ENCODE assay signal across 11 mouse cellular contexts in genomic region chr10:122869865-122870503, GRCm38 (mm10).
DNase-seq lines count a peak whose midpoint lies in the region; ATAC-seq lines count a peak whose summit lies in the region.
"Had no signal": no experiment of that assay in that cellular context is flagged by ENCODE, and none has a peak within 500 bp of the region (broad histone marks: within the 10 kb centered on the region; RNA-seq: fewer than 3 reads in every experiment).

No protein-coding gene starts in this region.

- no peaks in the 10 kb centered on the region for H3K9me3 ChIP-seq in heart, embryonic 16.5 days (replicated peaks; ENCODE audit: control insufficient read depth, low read length)
- no peaks in the 10 kb centered on the region for H3K9me3 ChIP-seq in lung, embryonic 16.5 days (ENCODE audit: control insufficient read depth, low read length)
- H3K9me3 ChIP-seq: liver, embryonic 13.5 days had no signal

- H3K27me3 ChIP-seq in heart, embryonic 16.5 days (ENCODE audit: control insufficient read depth, insufficient read depth, low read length): no peaks in the 10 kb centered on the region
- H3K27me3 ChIP-seq in lung, embryonic 16.5 days (ENCODE audit: control insufficient read depth, insufficient read depth, low read depth, low read length): no peaks in the 10 kb centered on the region
- H3K27me3 ChIP-seq: liver, embryonic 13.5 days had no signal

- H3K4me3 ChIP-seq in heart, embryonic 16.5 days (ENCODE audit: low read length): no peak overlapping the region
- no peak overlapping the region for H3K4me3 ChIP-seq in lung, embryonic 16.5 days (ENCODE audit: low read length)
- H3K4me3 ChIP-seq: liver, embryonic 13.5 days had no signal

- H3K9ac ChIP-seq in heart, embryonic 16.5 days (ENCODE audit: low read length): no peak overlapping the region
- H3K9ac ChIP-seq in lung, embryonic 16.5 days (ENCODE audit: low read length): no peak overlapping the region; the same call in 1 of the 2 replicates
- H3K9ac ChIP-seq: liver, embryonic 13.5 days had no signal

- peak overlapping the region; percentile 51 for H3K27ac ChIP-seq in heart, embryonic 16.5 days (ENCODE audit: low read length)
- peak overlapping the region; percentile 93 for H3K27ac ChIP-seq in lung, embryonic 16.5 days (ENCODE audit: low read length)
- H3K27ac ChIP-seq: liver, embryonic 13.5 days had no signal

- WGBS in heart, embryonic 16.5 days: 39% methylated on average over 8 of the region's 8 CpGs
- 11% methylated on average over 8 of the region's 8 CpGs for WGBS in lung, embryonic 16.5 days

- H3K36me3 ChIP-seq in heart, embryonic 16.5 days (ENCODE audit: control insufficient read depth, insufficient read depth): no peaks in the 10 kb centered on the region
- H3K36me3 ChIP-seq in lung, embryonic 16.5 days (ENCODE audit: control insufficient read depth, insufficient read depth, low read length): no peaks in the 10 kb centered on the region
- H3K36me3 ChIP-seq: liver, embryonic 13.5 days had no signal

- ATAC-seq in heart, embryonic 16.5 days (replicated peaks; ENCODE audit: extremely low read depth, insufficient read depth, low FRiP score): peak; percentile 67; the same call in 1 of the 2 replicates
- ATAC-seq in lung, embryonic 16.5 days (ENCODE audit: low read depth): peak; percentile 84

- H3K4me1 ChIP-seq in heart, embryonic 16.5 days (ENCODE audit: control insufficient read depth, insufficient read depth, low read length): peaks cover 15% of the 10 kb centered on the region
- peaks cover 14% of the 10 kb centered on the region for H3K4me1 ChIP-seq in lung, embryonic 16.5 days (replicated peaks; ENCODE audit: control insufficient read depth, insufficient read depth, low read length)
- H3K4me1 ChIP-seq: liver, embryonic 13.5 days had no signal

- DNase-seq in heart, adult 9 months (ENCODE audit: low spot score in 2 of 2): no peak
- DNase-seq in R1 (ENCODE audit: low read depth, low spot score): peak; percentile 48
- DNase-seq in kidney, adult 18-20 months: peak; percentile 50
- DNase-seq in spleen, postnatal 10 days (ENCODE audit: low spot score in 2 of 2): no peak
- DNase-seq in thymus, postnatal 10 days (ENCODE audit: low spot score in 2 of 2): no peak
- no peak for DNase-seq in cerebellum, adult 9-11 months
- DNase-seq: adrenal gland, postnatal 10 days; liver, embryonic 13.5 days; thymus, adult 2 months had no signal

- no peak overlapping the region for H3K4me2 ChIP-seq in heart, embryonic 16.5 days (ENCODE audit: low read depth, low read length)
- no peak overlapping the region for H3K4me2 ChIP-seq in lung, embryonic 16.5 days (ENCODE audit: low read depth, low read length)
- H3K4me2 ChIP-seq: liver, embryonic 13.5 days had no signal

Comparison
In these comparisons a context has a peak if more than half of its experiments do, and no peak if none do; other contexts are left out.
1. DNase-seq: peak in R1 (single experiment) and kidney, adult 18-20 months (single experiment); none in heart, adult 9 months (0 of 2), spleen, postnatal 10 days (0 of 2), thymus, postnatal 10 days (0 of 2) and cerebellum, adult 9-11 months (single experiment).